Mouse (Mus musculus) telencephalon, adult 2 months (tissue): ENCODE results near the gene Pnpla2.

Experiments
- DNase-seq: peaks from one replicate; pipeline ENCODE4 v3.0.0-alpha.2; 2011; ENCODE audit warnings: low read depth, low spot score

The Pnpla2 gene

GRCm38 (mm10) chr7:141483114-141483653 lies 28.2 kb downstream of the Pnpla2 start:
- no peak for DNase-seq

GRCm38 (mm10) chr7:141484186-141485120 lies 29.5 kb downstream of the Pnpla2 start:
- DNase-seq = no peak

GRCm38 (mm10) chr7:141485186-141485585 lies 30.2 kb downstream of the Pnpla2 start:
- no peak for DNase-seq

GRCm38 (mm10) chr7:141485606-141486005 lies 30.6 kb downstream of the Pnpla2 start:
- DNase-seq = no peak

- DNase-seq = no peak
Measured at GRCm38 (mm10) chr7:141486239-141486638, 31.2 kb downstream of the Pnpla2 start.

GRCm38 (mm10) chr7:141487141-141487540 lies 32.1 kb downstream of the Pnpla2 start:
- DNase-seq = no peak

GRCm38 (mm10) chr7:141491151-141491550 lies 36.2 kb downstream of the Pnpla2 start:
- no peak for DNase-seq

- DNase-seq = no peak
Measured at GRCm38 (mm10) chr7:141492738-141493137, 37.7 kb downstream of the Pnpla2 start.

GRCm38 (mm10) chr7:141493729-141494128 lies 38.7 kb downstream of the Pnpla2 start:
- no peak for DNase-seq

- no peak for DNase-seq
Measured at GRCm38 (mm10) chr7:141495379-141495778, 40.4 kb downstream of the Pnpla2 start.

- DNase-seq = no peak
Measured at GRCm38 (mm10) chr7:141495940-141496339, 40.9 kb downstream of the Pnpla2 start.

GRCm38 (mm10) chr7:141497600-141497999 lies 42.6 kb downstream of the Pnpla2 start:
- DNase-seq = no peak

GRCm38 (mm10) chr7:141501820-141502555 lies 47.0 kb downstream of the Pnpla2 start:
- no peak for DNase-seq

- no peak for DNase-seq
Measured at GRCm38 (mm10) chr7:141502556-141502905, 47.5 kb downstream of the Pnpla2 start.

- no peak for DNase-seq
Measured at GRCm38 (mm10) chr7:141506278-141506677, 51.3 kb downstream of the Pnpla2 start.

GRCm38 (mm10) chr7:141508160-141508559 lies 53.2 kb downstream of the Pnpla2 start:
- no peak for DNase-seq

- DNase-seq = no peak
Measured at GRCm38 (mm10) chr7:141510196-141510595, 55.2 kb downstream of the Pnpla2 start.
